Mouse (Mus musculus): ENCODE measurements around the gene Fam43a. TPM values are rescaled to one million over a fixed set of nuclear protein-coding genes. Genes with fewer than 3 reads are reported as not detected.
A peak's percentile ranks its signal among the peaks of the same experiment; 100 is the strongest.

The Fam43a gene
- total RNA-seq (2021), result 10 to 100 TPM; 18.8 to 20.9 TPM
- long read RNA-seq, experiment 1, transcript Fam43a-201 (1 exons, 3,075 nt), result major isoform, 13 of 13 reads
- long read RNA-seq, experiment 1, partial matches to known transcripts, result 0 of 13 reads
- long read RNA-seq, experiment 1, other reads (novel, unspliced or antisense), result 0 of 13 reads
- long read RNA-seq, experiment 2, transcript Fam43a-201 (1 exons, 3,075 nt), result major isoform, 7 of 7 reads
- long read RNA-seq, experiment 2, partial matches to known transcripts, result 0 of 7 reads
- long read RNA-seq, experiment 2, other reads (novel, unspliced or antisense), result 0 of 7 reads

DNA sequence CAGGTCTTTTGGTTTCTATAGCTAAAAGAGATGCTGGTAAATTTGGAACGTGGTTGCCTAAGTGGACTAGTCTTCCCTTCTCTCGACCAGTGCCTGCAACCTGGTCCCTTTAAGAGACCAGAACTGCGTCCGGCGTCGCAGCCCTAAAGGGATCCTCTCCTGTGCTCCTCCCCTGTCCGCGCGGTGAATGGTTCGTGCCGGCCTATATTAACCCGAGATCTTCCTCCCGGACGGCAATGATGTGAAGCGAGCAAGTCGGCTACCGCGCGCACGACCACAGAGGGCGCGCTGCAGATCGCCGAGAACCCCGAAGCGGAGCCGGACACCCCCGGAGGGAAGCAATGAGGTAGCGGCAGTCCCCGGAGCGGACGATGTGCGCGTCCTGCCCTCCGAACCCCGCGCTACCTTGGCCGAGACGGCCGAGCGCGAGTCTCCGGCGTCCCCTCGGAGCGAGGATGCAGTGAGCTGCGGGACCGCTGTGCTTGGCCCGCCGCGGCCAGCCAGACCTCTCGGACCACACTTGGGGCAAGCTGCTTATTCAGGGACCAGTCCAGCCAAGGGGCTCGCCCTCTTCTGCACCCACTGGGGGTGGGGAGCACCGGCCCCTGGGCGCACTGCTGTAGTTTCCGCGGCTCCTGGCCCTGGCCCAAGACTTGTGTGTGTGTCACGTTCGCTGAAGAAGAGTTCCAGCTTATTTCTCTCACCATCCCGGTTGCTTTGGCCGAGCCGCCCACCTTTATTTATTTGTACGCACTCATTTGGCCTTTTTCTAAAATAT is at the start of gene Fam43a:
TSS of gene Fam43a (plus strand) at position 233 of the 778 bp plus-strand sequence.
- DNase-seq, result peak; percentile 97 to 98

DNA sequence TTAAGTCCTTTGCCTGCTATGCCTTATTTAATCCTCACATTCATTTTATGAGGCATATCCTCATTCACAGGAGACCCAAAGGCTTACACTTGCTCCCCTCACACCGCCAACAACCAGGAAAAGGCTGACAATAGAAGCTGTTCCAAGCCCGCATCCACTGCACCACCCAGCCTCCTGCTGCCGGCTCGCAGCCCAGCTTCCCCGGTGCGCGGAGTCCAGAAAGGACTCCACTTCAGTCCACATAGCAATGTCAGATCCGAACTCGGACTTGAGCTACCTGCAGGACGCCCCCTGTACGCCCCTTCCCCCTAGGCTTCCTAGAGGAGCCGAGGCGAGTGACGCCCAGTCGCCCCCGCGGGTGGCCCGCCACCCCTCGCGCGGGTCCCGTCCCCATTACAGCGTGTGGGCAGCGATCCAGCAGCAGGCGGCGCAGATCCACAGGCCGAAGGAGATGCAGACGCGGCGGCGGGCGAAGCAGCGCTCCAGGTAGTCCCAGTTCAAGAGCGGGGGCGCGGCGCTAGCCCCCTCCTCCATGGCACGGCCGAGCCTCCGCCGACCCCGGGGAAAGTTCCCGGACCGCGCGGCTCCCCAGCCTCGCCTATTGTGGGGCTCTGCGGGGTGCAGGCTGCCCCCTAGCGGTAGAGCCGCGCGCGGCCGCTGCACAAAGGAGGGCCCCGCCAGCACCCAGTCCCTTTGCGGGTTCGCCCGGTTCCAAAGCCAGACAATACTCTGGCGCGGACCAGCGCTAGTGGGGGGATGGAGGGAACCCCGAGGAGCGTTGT is 49.4 kb upstream of the Fam43a start:
- DNase-seq, result peak; percentile 82 to 86

DNA sequence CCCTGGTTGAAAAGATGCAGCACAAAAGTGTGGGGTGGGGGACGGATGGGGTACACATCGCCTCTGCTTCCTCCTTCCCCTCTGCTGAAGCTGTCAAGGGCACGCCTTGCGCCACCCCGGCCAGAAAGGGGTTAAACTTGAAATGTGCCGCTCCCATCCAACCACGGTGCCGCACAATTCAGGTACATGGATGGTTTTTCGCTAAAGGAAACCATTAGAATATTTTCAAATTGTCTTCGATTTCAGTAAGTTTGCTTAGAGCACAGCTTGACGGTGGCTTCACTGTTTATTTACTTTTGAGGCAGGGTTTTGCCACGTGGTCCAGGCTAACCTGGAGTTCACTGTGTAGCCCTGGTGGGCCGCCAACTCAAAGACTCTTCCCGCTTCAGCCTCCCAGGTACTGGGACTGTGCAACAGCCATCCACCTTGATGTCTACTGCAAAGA is 48.8 kb upstream of the Fam43a start, which contains the start of gene Tmem44:
TSS of gene Tmem44 (minus strand) at position 95 of the 445 bp plus-strand sequence.
- no peak for DNase-seq

DNA sequence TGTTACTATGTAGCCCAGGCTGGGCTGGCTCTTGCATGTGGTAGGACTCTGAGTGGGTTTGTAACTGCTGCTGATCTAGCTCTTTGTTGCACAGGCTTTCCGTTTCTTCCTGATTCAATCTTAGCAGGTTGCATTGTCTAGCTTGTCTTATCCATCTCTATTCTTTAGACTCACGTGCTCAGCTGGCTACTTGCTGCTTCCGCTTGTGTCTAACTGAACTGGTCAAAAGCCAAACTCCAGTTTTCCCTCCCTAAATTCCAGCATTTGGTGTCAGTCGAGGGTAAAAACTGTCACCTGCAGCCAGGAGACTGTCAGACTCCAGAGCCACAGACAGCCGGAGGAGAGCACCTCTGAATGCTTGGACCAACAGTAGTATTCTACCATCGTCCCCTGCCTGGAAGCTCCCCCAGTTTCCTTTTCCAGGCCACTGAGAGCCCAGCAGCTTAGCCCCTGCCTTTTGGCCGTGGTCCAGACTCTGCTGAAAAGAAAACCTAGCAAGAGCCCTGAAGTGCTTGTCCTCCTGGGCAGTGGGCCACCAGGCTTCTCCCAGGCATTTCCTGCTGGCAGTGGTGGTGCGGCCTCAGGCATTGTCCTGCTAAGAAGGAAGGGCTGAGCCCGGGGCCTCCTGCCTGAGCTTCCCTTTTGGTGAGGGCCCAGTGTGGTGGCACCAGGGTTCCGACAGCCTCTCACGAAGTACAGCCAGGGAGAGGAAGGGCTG is 46.7 kb upstream of the Fam43a start:
- DNase-seq, result peak; percentile 86 to 93

DNA sequence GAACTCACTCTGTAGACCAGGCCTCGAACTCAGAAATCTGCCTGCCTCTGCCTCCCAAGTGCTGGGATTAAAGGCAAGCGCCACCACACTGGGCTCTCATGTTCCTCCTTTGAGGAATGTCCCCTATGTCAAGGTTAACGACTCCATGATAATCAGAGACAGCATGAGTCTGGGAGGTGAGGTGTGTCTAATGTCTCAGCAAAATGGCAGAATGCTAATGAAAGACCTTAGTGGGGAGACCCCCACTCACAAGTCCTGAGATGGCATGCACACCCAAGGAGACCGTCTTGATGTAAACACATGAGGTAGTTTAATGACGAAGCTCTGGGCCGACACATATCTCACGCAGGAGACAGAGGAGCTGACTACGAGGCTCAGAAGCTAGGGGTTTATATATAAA is 45.4 kb upstream of the Fam43a start:
- no peak for DNase-seq

DNA sequence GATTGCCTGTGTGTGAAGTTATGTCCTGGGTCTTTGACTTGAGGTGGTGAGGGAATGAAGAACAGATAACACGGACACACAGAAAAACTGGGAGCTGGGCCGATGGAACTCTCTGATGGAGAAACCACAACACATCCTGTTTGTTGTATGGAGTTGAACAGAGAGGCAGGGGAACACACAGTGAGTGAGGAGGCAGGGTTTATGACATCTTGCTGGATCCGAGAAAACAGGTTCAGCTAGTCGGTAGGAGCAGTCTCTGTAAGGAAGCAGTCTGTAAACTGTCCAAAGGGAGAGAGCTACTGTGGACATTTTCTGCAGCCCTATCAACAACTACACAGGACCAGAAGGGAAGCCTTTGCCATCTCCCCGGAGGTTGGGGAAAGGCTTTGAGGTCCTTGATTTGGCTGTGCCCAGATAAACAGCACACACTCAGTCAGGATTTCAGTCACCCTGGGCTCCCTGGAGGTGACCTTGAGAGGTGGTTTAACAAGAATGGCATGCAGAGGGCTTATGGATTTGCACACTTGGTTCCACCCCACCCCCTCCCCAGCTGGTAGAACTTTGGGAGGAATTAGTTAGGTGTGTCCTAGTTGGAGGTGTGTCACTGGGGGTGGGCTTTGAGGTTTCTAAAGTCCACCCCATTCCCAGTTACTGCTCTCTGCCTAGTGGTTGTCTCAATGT is 40.1 kb upstream of the Fam43a start:
- no peak for DNase-seq

DNA sequence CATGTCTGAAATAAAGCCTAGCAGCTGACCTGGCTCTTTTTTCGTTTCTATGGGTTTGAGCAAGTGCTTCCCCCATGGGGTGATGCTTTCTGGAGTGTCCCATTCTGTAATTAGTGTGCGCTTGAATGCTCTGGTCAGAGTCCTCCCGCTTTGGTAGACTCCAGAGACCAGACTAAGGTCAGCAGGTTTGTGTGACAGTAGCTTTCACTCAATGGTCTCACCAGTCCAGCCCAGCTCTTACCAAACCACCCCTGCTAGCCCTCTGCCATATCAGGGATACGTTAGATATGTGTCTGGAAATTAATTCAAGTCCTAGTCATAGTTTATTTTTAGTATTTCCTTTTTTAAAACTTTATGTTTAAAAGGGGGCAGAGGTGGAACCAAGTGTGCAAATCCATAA is 38.9 kb upstream of the Fam43a start:
- DNase-seq, result no peak

DNA sequence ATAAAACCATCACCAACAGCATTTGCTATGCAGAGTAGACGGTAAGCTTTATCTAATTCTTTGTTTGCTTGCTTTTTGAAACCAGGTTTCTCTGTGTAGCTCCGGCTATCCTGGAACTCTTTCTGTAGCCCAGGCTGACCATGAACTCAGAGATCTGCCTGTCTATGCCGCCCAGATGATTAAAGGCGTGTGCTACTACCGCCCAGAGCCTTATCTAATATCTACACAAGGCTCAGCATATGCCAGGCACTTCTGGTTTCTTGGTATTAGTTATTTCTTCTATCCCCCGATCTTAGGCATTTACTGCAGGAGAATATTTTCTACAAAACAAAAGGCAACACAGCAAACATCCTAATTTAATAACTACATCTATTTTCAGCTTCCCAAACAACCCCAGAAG is 33.9 kb upstream of the Fam43a start:
- DNase-seq, result no peak

DNA sequence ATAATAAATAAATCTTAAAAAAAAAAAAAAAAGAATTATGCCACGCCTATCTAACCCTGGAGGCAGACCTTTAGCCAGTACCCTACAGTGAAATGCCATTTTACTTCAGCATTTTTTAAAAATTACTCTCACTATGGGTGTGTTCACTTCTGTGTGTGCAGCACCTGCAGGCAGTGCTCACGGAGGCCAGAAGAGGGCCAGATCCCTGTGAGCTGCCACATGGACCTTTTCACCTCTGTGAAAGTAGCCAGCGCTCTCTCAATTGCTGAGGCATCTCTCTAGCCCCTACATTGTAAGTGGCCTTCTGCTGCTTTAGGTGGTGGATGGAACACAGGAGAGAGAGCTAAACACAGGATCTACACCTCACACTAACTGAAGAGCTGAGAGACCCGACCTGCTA is 29.4 kb upstream of the Fam43a start:
- no peak for DNase-seq

DNA sequence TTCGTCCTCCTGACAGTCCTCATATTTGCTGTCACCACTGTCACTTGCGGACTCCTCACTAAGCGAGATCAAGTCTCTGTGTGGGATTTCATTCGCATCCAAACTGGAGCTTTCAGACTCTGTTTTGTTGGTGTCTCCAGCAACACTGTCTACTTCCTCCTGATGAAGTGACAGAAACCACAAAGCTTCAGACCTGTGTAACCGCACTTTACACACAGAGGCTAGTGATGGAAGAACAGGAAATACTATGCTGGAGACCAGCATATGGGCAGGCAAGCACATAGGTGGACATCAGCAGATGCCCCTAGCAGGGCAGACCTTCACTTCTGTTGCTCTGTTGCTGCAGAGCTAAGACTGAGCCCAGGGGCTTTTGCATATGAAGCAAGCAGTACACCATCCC is 28.1 kb upstream of the Fam43a start:
- no peak for DNase-seq

DNA sequence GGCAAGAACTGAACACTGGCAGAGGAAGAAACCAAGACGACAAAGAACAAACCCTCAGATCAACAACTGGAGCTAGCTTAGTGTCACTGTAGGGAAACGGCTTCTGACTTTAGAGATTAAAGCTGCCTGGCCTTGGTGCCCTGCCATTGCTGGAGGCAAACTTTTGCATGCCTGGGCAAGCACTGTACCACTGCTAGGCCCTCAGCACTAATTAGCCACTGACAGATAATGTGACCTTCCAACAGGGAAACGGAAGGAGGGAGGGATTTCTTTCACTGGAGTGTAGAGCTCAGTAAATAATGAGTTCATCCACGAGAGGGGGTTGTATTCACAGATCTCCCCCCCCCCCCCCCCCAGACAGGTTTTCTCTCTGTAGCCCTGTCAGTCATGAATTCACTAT is 27.3 kb upstream of the Fam43a start:
- DNase-seq, result peak in 1 of 2 experiments; percentile 25

DNA sequence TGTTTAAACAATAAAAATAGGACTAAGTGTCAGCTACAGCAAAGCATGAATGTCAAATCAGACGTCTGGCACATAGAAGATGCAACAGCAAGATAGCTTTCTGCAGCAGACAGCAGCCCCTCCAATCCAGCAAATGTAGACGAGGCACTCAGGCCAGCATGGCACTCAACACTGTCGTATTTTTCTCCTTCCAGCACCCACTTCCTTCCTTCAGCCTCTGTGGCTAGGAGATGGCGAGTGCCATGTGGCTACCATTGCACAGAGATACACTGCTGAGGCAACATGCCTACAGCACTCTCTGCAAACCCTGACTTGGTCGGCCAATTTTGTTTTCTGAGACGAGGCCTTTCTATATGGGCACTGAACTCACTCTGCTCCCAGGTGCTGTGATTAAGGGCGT is 23.7 kb upstream of the Fam43a start:
- DNase-seq, result no peak

DNA sequence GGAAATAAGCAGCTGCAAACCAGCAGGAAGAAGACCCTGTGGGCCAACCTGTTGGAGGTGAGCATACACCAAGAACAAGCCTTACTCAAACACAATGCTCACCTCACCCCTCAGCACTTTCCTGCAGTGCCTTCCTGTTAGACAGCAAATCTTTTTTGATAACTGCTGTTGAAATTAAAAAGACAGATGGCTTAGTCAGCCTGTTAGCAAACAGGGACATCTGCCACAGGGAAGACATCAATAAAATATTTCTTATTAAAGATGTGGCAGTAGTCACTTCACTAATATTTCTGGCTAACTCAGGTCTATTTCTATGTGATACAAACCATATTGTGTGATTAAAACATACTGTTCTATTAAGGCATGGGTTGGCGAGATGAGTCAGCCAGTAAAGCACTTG is 23.1 kb upstream of the Fam43a start:
- DNase-seq, result no peak

DNA sequence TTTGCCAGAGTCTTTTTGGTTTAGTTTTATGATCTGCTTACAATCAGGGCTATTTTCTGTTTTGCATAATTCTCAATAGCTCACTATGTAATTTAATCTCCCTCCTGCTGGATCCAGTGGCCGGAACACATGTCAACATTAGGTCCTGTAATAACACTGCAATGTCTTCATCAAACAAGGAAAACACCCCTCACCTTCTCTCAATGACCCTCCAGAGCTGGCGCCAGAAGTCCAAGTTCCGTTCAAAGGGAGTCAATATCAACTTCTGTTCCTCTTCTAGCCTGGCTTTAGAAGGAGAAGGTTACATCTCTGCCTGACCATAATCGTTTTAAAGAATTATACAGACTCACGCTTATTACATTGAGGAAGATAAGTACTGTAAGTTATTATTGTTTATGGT is 18.8 kb upstream of the Fam43a start:
- no peak for DNase-seq

DNA sequence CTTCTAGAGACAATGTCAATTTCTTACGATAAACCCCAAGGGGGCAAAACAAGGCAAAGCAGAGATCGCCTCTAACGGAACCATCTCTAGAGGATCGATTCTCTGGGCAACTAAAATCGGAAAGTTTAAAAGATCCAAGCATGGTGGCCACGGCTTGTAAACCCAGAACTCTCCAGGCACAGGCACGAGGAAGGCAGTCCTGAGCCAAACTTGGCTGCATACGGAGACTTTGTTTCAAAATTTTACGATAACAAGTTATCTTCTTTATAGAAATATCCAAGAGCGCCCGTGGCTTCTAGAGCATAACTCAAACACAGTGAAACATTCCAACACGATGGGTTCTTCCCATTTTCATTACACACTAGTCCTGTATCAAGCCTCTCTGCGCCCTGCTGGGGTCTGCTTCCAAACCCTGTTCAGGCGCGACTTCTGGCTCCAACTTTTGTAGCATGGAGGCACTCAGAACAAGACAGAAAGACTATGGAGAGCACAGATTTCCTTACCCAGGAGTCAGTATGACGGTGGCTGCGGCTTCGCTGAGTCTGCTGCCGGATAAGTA is 12.5 kb upstream of the Fam43a start:
- no peak for DNase-seq

DNA sequence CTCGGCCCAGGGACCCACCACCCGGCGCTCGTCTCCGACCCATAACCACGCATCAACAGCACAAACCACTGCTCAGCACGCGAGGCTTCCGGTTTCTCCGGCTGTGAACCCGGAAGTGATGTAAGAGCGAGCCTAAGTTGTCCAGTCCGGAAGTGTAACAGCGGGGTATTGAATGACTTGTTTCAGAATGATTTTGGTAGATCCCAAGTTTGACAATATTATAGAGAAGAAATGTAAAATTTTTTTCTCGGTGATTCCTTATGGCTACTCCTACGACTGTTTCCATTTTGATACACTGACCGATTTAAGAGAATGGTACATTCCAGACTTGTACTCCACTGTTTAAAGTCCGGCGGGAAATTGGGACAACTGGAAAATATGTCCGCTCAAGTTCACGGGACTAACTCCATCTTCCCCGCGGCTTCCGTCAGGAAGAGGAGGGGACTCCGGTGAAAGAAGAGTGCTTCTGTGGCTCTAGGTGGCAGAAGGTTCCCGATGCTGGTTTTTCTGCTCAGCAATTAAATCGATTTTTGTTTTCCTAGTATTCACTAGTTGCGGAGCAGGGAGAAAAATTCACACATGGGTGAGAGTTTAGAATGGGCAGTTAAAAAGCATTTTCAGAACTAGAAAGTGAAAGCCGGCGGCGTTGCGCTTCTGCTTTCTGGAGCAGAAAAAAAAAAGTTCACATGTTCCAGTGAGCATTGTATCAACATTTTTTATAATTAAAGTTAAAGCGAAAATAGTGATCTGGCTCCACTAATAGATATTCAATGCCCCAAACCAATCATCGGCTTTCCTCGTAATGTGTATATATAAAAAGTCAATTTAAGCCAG is 11.8 kb upstream of the Fam43a start, which contains the start of gene Lsg1:
TSS of gene Lsg1 (minus strand) at position 99 of the 834 bp plus-strand sequence.
- peak; percentile 93 for DNase-seq

DNA sequence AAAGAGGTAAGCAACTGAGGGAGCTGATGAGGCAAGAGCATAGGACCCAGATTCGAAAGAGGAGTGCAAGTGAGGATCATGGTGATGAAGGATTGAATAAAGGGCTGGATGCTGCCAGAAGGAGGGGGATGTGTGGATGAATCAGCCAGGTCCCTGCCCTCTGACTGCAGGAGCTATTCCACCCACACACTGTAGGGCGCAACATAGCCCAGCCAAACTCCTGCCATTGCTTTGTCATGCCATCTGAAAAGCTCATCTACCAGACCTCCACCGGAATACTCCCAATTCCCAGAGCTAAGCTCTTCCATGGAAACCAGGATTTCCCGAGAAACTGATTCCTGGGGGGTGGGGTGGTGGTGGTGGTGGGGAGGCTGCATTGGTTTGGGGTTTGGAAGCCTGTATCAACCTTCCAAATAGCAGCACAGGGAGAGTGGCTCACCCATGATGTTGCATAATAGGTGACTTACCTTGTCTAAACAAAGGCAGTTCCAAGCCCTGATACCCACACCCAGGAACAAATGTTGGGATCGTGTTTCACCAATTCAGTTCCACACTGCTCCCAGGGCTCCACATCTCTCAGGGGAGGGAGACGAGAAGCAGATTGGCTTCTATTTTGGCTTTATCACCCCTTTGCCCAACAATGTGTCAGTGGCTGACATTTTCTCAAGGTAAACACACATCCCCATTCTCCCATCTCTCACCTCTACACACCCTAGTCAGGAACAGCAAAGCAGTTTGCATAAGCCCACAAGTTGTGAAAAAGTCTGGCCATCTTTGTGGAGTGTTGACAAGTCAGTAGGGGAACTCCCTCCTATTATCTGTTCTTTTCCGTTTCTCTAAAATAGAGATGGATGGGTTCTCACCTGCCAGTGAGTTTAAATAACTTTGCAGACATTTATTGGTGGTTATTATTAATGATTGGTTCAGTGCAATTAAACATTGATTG is 9.0 kb upstream of the Fam43a start:
- DNase-seq, result peak in 1 of 2 experiments; percentile 18

DNA sequence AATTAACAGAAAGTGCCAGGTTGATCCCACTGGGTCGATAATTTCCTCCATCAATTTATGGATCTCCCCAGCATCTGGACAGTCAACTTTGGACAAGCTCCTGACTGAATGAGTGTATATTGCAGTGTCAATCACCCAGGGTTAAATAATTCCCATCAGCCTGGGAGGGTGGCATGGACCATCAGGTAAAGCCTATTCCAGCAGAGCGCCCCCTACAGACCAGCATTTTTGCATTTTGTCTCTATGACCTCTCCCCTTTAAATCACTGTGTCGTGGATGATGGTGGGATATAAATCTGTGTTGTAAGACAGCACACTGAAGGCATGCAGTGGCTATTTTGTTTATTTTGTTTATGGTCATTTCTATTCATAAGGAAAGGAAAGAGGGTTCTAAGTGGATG is 7.5 kb upstream of the Fam43a start:
- no peak for DNase-seq

DNA sequence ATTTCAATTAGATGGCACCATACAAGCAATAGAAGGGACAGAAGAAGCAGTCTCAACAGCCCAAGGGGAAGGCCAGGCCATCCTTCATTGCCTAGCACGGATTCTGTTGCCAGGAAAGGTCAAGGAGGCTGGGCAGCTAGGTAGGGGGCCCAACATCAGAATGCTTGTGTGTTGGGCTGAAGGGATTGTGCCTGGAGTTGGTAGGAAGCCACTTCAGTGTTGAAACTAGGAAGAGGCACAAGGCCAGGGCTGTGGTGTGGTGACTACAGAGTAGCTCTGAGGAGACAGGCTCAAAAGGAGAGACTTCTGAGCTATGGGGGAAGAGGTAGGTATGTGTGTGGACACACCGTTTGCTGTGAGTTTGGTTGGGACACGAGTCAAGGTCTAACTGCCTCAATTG is 4.2 kb upstream of the Fam43a start:
- no peak for DNase-seq
